Mouse (Mus musculus): Measurements from ENCODE around the gene Spesp1. TPM values are rescaled to one million over a fixed set of nuclear protein-coding genes. Genes with fewer than 3 reads are reported as not detected.

The Spesp1 gene
- polyA plus RNA-seq, 1 experiment from 2014 or later: not detected

DNA sequence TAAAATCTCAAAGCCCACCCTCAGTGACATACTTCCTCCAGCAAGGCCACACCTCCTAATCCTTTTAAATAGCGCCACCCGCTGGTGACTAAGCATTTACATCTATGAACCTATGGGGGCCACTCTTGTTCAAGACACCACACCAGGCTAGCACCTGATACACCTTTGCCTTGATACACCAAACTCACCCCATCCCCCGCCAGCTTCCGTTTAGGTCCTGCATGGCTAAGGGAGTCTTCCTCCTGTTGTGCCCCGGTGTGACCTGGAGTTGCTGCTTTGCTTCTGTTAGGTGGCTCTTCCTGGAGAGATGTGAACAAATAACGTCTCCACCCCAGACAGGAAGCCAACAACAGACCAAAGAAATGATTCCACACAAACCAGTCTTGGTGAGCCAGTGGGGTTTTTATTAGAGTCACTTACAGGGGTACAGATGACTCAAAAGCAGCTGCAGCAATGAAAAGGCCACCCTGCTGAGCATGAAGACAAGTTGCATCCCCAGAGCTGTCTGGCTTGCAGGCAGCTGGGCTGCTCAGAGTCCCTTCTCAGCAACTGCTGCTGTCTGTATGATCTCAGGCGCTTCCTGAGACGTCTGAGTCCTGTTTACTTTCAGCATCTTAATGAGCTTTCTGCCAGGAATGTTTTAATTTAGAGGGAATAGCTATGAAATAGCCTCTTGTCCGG is 26.0 kb downstream of the Spesp1 start:
- 62% methylated on average over 9 of the region's 9 CpGs for WGBS
- no peak overlapping the region for H3K27ac ChIP-seq (ENCODE audit: low read depth, low read length)
- no peak overlapping the region for H3K4me3 ChIP-seq (ENCODE audit: low read length)
- no peak overlapping the region for H3K4me2 ChIP-seq (replicated peaks; ENCODE audit: low read depth, low read length)
- no peak overlapping the region for H3K9ac ChIP-seq (ENCODE audit: low read depth, low read length)
- no peaks in the 10 kb centered on the region for H3K36me3 ChIP-seq (ENCODE audit: control insufficient read depth, insufficient read depth, low read length)
- ATAC-seq (ENCODE audit: low FRiP score, low TSS enrichment): no peak
- no peaks in the 10 kb centered on the region; the same call in 1 of the 2 replicates for H3K9me3 ChIP-seq (ENCODE audit: control insufficient read depth, low read length)
- H3K4me1 ChIP-seq (ENCODE audit: control insufficient read depth, insufficient read depth, low read length): peaks cover 7% of the 10 kb centered on the region
- H3K27me3 ChIP-seq (ENCODE audit: control insufficient read depth, insufficient read depth, low read length): no peaks in the 10 kb centered on the region

DNA sequence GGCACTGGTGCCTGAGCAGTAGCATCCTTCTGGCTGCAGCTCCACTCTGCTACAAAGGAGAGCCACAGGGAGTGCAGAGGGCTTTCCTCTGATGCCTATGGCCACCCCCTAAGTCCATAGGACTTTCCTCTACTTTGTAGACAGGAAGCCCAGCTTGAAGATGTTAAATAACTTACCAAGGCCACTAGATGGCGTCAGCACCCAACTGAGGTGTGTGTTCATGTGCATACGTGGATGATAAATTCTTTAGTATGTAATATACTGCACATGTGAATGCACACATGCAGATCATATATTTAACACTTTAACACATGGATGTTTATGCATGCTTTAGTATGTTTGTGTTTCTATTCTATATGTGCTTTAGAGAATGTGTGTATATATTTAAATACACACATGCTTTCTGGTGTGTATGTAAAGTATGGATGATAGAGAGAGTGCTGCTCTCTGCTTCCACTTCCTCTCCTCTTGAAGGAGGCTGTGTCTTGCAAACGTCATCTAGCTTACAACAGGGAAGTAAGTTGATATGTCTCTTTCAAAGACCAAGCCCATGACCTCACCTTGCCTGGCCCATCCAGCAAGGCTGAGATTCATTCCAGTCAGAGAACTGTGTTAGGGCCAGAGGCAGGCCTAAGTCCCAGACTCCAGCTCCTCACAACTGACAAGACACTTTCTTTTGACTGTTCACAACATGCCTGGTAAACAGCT is 28.1 kb downstream of the Spesp1 start:
- H3K9ac ChIP-seq (ENCODE audit: low read depth, low read length): no peak overlapping the region
- no peak overlapping the region for H3K4me2 ChIP-seq (replicated peaks; ENCODE audit: low read depth, low read length)
- H3K27ac ChIP-seq (ENCODE audit: low read depth, low read length): no peak overlapping the region
- H3K9me3 ChIP-seq (ENCODE audit: control insufficient read depth, low read length): no peaks in the 10 kb centered on the region
- peaks cover 7% of the 10 kb centered on the region for H3K4me1 ChIP-seq (ENCODE audit: control insufficient read depth, insufficient read depth, low read length)
- no peaks in the 10 kb centered on the region for H3K36me3 ChIP-seq (ENCODE audit: control insufficient read depth, insufficient read depth, low read length)
- H3K27me3 ChIP-seq (ENCODE audit: control insufficient read depth, insufficient read depth, low read length): no peaks in the 10 kb centered on the region
- no peak for ATAC-seq (ENCODE audit: low FRiP score, low TSS enrichment)
- H3K4me3 ChIP-seq (ENCODE audit: low read length): no peak overlapping the region
- 15% methylated on average over 3 of the region's 3 CpGs for WGBS

DNA sequence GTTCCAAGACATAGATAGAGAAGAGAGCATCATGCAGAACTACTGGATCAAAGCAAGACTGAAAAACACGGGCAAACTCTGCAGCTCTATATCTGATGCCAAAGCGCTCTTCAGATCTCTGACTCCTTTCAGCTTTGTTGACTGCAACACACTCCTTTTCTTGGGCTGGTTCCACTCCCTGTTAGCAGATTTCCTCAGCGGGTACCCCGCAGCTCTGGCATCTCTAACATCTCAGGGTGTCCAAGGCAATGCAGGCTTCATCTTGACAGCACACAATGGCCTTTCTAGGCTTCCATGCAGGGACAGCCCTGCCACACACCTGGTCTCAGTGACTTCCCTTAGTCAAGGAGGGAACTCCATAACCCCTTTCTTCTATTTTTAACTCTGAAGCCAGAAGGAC is 31.7 kb downstream of the Spesp1 start:
- 87% methylated on average over 4 of the region's 4 CpGs for WGBS

DNA sequence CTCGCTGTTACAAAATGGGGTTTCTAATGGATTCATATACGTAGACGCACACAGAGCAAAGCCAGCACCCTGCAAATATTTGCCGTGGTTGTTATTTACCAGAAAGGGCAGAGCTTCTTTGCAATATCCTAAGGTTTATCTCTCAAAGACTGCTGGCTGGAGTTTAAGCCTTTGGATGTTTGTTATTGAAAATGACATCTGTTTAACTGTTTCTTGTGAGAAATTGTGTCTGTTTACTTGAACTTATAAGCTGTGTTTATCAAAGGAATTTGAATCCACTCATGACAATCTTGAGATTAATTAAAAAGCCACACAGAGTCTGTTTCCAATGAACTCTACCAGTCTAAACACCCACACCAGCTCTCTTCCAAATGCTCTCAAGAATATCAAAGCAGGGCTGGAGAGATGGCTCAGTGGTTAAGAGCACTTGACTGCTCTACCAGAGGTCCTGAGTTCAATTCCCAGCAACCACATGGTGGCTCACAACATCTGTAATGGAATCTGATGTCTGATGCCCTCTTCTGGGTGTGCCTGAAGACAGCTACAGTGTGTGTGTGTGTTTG is 35.5 kb downstream of the Spesp1 start:
- no peaks in the 10 kb centered on the region for H3K36me3 ChIP-seq (ENCODE audit: control insufficient read depth, insufficient read depth, low read length)
- H3K4me2 ChIP-seq (replicated peaks; ENCODE audit: low read depth, low read length): no peak overlapping the region
- H3K9ac ChIP-seq (ENCODE audit: low read depth, low read length): no peak overlapping the region
- H3K4me3 ChIP-seq (ENCODE audit: low read length): no peak overlapping the region
- no peaks in the 10 kb centered on the region for H3K27me3 ChIP-seq (ENCODE audit: control insufficient read depth, insufficient read depth, low read length)
- H3K27ac ChIP-seq (ENCODE audit: low read depth, low read length): no peak overlapping the region
- H3K9me3 ChIP-seq (ENCODE audit: control insufficient read depth, low read length): no peaks in the 10 kb centered on the region
- no peaks in the 10 kb centered on the region for H3K4me1 ChIP-seq (ENCODE audit: control insufficient read depth, insufficient read depth, low read length)
- no peak for ATAC-seq (ENCODE audit: low FRiP score, low TSS enrichment)
- WGBS: 89% methylated on average over 4 of the region's 4 CpGs

More for the DNA sequence above, 31.7 kb downstream of the Spesp1 start:
- Histone ChIP-seq H3K27ac (ENCODE audit: low read depth, low read length) (no peak overlapping the region), H3K4me3 (ENCODE audit: low read length) (no peak overlapping the region), H3K9me3 (ENCODE audit: control insufficient read depth, low read length) (no peaks in the 10 kb centered on the region), H3K27me3 (ENCODE audit: control insufficient read depth, insufficient read depth, low read length) (no peaks in the 10 kb centered on the region), H3K4me1 (ENCODE audit: control insufficient read depth, insufficient read depth, low read length) (no peaks in the 10 kb centered on the region), H3K4me2 (replicated peaks; ENCODE audit: low read depth, low read length) (no peak overlapping the region), H3K9ac (ENCODE audit: low read depth, low read length) (no peak overlapping the region), H3K36me3 (ENCODE audit: control insufficient read depth, insufficient read depth, low read length) (no peaks in the 10 kb centered on the region)
- ATAC-seq (ENCODE audit: low FRiP score, low TSS enrichment): no peak

DNA sequence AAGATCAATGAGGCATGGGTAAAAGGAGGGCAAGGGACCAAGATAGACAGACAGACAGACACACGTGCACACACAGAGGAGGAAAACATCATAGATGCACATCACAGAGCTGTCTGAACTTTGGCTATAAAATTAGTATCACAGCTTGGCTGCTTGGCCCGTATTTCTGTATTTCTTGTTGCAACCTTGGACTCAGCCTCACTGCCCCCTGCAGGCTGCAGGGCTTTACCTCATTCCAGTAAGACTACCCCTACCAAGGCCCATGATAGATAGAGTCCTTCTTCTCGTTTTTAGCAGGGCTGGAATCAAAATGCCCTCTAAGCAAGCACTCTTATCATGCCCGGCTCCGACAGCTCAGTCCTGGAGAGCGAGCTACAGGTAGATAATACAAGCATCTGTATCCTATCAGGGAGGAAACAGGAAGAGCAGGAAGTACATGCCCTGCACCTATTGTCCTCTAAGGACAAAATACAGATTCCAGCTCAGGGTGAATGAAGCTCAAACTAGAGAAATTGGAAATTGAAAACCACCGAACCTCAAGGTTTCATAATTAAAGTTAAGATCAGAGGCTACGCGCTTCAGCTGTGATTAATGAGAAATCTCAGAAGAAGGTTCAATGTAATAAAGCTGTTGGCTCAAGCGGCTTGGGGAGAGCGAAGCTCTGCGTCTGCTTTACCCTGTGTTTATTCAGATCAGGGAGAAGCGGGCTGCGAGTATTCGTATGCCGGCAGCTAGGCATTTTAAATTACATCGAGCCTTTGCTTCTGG is 36.2 kb downstream of the Spesp1 start:
- H3K9ac ChIP-seq (ENCODE audit: low read depth, low read length): no peak overlapping the region
- H3K4me1 ChIP-seq (ENCODE audit: control insufficient read depth, insufficient read depth, low read length): no peaks in the 10 kb centered on the region
- H3K27ac ChIP-seq (ENCODE audit: low read depth, low read length): no peak overlapping the region
- H3K4me3 ChIP-seq (ENCODE audit: low read length): no peak overlapping the region
- no peak for ATAC-seq (ENCODE audit: low FRiP score, low TSS enrichment)
- H3K4me2 ChIP-seq (replicated peaks; ENCODE audit: low read depth, low read length): no peak overlapping the region
- H3K36me3 ChIP-seq (ENCODE audit: control insufficient read depth, insufficient read depth, low read length): no peaks in the 10 kb centered on the region
- 49% methylated on average over 17 of the region's 17 CpGs for WGBS
- no peaks in the 10 kb centered on the region for H3K27me3 ChIP-seq (ENCODE audit: control insufficient read depth, insufficient read depth, low read length)
- H3K9me3 ChIP-seq (ENCODE audit: control insufficient read depth, low read length): no peaks in the 10 kb centered on the region

DNA sequence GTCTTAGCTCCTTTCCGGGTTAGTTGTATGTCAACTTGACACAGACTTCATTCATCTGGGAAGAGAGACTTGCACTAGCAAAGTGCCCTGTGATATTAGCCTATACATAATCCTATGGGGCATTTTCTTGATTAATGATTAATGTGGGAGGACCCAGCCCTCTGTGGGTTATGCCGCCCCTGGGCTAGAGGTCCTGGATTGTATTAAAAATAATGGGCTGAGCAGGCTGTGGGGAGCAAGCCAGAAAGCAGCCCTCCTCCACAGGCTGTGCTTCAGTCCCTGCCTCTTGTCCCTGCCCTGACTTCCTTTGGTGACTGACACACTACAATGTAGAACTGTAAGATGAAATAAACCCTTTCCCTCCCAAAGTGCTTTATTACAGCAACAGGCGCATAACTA is 37.4 kb downstream of the Spesp1 start:
- WGBS: 36% methylated on average over 3 of the region's 3 CpGs
- Histone ChIP-seq H3K9ac (ENCODE audit: low read depth, low read length) (no peak overlapping the region), H3K36me3 (ENCODE audit: control insufficient read depth, insufficient read depth, low read length) (no peaks in the 10 kb centered on the region), H3K4me2 (replicated peaks; ENCODE audit: low read depth, low read length) (0 out of 2 replicates have a peak overlapping the region, but pooled peaks have one; percentile 11), H3K9me3 (ENCODE audit: control insufficient read depth, low read length) (no peaks in the 10 kb centered on the region), H3K4me3 (ENCODE audit: low read length) (no peak overlapping the region), H3K27ac (ENCODE audit: low read depth, low read length) (no peak overlapping the region), H3K27me3 (ENCODE audit: control insufficient read depth, insufficient read depth, low read length) (no peaks in the 10 kb centered on the region), H3K4me1 (ENCODE audit: control insufficient read depth, insufficient read depth, low read length) (no peaks in the 10 kb centered on the region)
- ATAC-seq (ENCODE audit: low FRiP score, low TSS enrichment): no peak

DNA sequence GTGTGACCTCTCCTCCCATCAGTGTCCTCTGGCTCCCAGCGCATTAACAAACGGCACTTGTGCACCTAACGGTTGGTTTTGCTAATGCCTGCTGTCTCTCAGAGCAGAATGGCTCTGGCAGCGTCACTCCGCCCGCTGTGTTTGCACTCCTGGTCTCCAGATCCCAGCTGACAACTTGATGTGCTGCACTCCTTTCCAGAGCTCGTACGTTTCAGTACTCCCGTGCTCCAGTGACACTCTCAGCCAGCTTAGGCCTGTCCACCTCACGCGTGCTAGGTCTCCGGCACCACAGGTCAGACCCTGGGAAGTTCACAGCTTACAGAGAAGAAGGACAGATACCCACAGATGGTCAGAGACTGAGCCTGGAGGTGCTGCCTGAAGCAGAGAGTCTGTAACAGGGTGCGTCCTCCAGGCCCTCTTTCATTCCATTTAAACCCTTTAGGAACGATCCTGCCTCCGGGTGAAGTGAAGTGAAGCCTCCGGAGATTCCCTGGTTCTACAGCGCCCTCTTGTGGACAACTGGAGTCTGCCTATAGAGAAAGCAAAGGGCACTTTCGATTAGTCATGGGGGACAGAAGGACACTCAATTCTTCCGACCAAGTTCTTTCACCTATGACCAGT is 37.9 kb downstream of the Spesp1 start:
- Histone ChIP-seq H3K9ac (ENCODE audit: low read depth, low read length) (no peak overlapping the region), H3K4me1 (ENCODE audit: control insufficient read depth, insufficient read depth, low read length) (no peaks in the 10 kb centered on the region), H3K36me3 (ENCODE audit: control insufficient read depth, insufficient read depth, low read length) (no peaks in the 10 kb centered on the region), H3K9me3 (ENCODE audit: control insufficient read depth, low read length) (no peaks in the 10 kb centered on the region), H3K4me3 (ENCODE audit: low read length) (no peak overlapping the region), H3K4me2 (replicated peaks; ENCODE audit: low read depth, low read length) (peak overlapping the region; percentile 11), H3K27ac (ENCODE audit: low read depth, low read length) (no peak overlapping the region), H3K27me3 (ENCODE audit: control insufficient read depth, insufficient read depth, low read length) (no peaks in the 10 kb centered on the region)
- 22% methylated on average over 19 of the region's 19 CpGs for WGBS
- ATAC-seq (ENCODE audit: low FRiP score, low TSS enrichment): peak; percentile 54; the same call in 1 of the 2 replicates

DNA sequence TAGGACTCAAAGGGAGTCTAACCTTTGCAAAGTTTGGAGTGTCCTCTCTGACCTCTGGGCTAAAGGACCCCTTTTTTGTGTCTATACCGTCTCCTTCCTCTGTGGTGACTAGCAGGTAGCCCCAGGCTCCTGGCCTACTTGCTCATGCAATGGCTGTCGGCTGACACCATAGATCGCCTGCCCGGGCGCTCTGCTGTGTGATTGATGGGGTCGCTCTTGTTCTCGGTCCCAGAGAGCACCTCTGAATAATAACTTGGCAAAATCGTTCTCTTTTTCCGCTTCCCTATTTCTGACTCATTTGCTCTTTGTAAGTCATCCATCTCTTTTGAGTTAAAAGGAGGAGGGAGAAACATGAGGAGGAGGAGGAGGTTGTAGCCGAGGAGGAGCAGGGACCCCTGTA is 42.0 kb downstream of the Spesp1 start:
- no peak for ATAC-seq (ENCODE audit: low FRiP score, low TSS enrichment)

More for the DNA sequence above, 42.0 kb downstream of the Spesp1 start:
- H3K36me3 ChIP-seq (ENCODE audit: control insufficient read depth, insufficient read depth, low read length): no peaks in the 10 kb centered on the region
- 0 out of 2 replicates have a peak, but pooled peaks cover 2% of the 10 kb centered on the region for H3K4me1 ChIP-seq (ENCODE audit: control insufficient read depth, insufficient read depth, low read length)
- no peaks in the 10 kb centered on the region for H3K9me3 ChIP-seq (ENCODE audit: control insufficient read depth, low read length)
- WGBS: 40% methylated on average over 10 of the region's 10 CpGs
- H3K27me3 ChIP-seq (ENCODE audit: control insufficient read depth, insufficient read depth, low read length): no peaks in the 10 kb centered on the region
- H3K27ac ChIP-seq (ENCODE audit: low read depth, low read length): no peak overlapping the region
- H3K4me2 ChIP-seq (replicated peaks; ENCODE audit: low read depth, low read length): no peak overlapping the region
- H3K9ac ChIP-seq (ENCODE audit: low read depth, low read length): no peak overlapping the region
- no peak overlapping the region for H3K4me3 ChIP-seq (ENCODE audit: low read length)

Data from kidney, embryonic 14.5 days (tissue).